Mouse (Mus musculus) brain, embryonic 14.5 days (tissue): ENCODE data around the gene Atf1.

ENCODE experiments used
- CTCF ChIP-seq: fragments of 200-500 bp; IDR thresholded peaks from 2 replicates; pipeline ENCODE4 v1.5.1; 2012; ENCODE audit warnings: inconsistent platforms, mild to moderate bottlenecking, moderate library complexity, borderline replicate concordance; ENCODE audit not compliant: insufficient read depth, insufficient read length; ENCODE audit errors: extremely low read depth
- POLR2A ChIP-seq: fragments of 200-500 bp; IDR thresholded peaks from 2 replicates; pipeline ENCODE4 v1.6.1; 2012; ENCODE audit warnings: mild to moderate bottlenecking, inconsistent platforms, borderline replicate concordance; ENCODE audit not compliant: poor library complexity, insufficient read depth, insufficient read length, severe bottlenecking; ENCODE audit errors: extremely low read depth

GRCm38 (mm10) chr15:100225891-100226290 is 1.7 kb upstream of the Atf1 start:
- TF ChIP-seq POLR2A (no peak), CTCF (no peak)
